Mouse (Mus musculus) testis, adult 2 months (tissue): ENCODE results near the gene Zfp280b. TPM values are rescaled to one million over a fixed set of nuclear protein-coding genes. Genes with fewer than 3 reads are reported as not detected.

Experiments
- H3K27ac ChIP-seq: fragments of 200-500 bp; 2 replicates; pipeline ENCODE4 v1.5.1; 2012; ENCODE audit warnings: low read depth, low read length; ENCODE audit not compliant: control insufficient read depth, insufficient read depth
- H3K27me3 ChIP-seq: fragments of 200-500 bp; 2 replicates; pipeline ENCODE4 v1.6.1; 2012; ENCODE audit warnings: mild to moderate bottlenecking, low read length, moderate library complexity; ENCODE audit not compliant: control insufficient read depth, insufficient read depth
- H3K36me3 ChIP-seq: fragments of 200-500 bp; 2 replicates; pipeline ENCODE4 v1.6.1; 2012; ENCODE audit warnings: mild to moderate bottlenecking, low read length; ENCODE audit not compliant: control insufficient read depth, insufficient read depth
- H3K4me1 ChIP-seq: fragments of 200-500 bp; 2 replicates; pipeline ENCODE4 v1.6.1; 2012; ENCODE audit warnings: low read length; ENCODE audit not compliant: control insufficient read depth, insufficient read depth
- H3K4me3 ChIP-seq: fragments of 200-500 bp; 2 replicates; pipeline ENCODE4 v1.5.1; 2012; ENCODE audit warnings: low read depth, mild to moderate bottlenecking, low read length, moderate library complexity, mixed read lengths; ENCODE audit not compliant: control insufficient read depth
- CTCF ChIP-seq: fragments of 200-500 bp; IDR thresholded peaks from 2 replicates; pipeline ENCODE4 v1.5.1; 2012; ENCODE audit warnings: low read depth, mild to moderate bottlenecking, inconsistent platforms, low read length, moderate library complexity; ENCODE audit not compliant: control insufficient read depth, insufficient read depth, insufficient replicate concordance
- POLR2A ChIP-seq: fragments of 200-500 bp; IDR thresholded peaks from 2 replicates; pipeline ENCODE4 v1.6.1; 2012; ENCODE audit warnings: low read depth, mild to moderate bottlenecking, inconsistent platforms, low read length, moderate library complexity; ENCODE audit not compliant: control insufficient read depth
- polyA plus RNA-seq: library from polyadenylated mRNA; depleted of rRNA; stranded (reverse); fragments of >200 nt; gene quantifications from 2 replicates; pipeline ENCODE4 v1.2.3, GENCODE M21; 2012

The Zfp280b gene
- polyA plus RNA-seq, 1 experiment, result 4.9 TPM

DNA sequence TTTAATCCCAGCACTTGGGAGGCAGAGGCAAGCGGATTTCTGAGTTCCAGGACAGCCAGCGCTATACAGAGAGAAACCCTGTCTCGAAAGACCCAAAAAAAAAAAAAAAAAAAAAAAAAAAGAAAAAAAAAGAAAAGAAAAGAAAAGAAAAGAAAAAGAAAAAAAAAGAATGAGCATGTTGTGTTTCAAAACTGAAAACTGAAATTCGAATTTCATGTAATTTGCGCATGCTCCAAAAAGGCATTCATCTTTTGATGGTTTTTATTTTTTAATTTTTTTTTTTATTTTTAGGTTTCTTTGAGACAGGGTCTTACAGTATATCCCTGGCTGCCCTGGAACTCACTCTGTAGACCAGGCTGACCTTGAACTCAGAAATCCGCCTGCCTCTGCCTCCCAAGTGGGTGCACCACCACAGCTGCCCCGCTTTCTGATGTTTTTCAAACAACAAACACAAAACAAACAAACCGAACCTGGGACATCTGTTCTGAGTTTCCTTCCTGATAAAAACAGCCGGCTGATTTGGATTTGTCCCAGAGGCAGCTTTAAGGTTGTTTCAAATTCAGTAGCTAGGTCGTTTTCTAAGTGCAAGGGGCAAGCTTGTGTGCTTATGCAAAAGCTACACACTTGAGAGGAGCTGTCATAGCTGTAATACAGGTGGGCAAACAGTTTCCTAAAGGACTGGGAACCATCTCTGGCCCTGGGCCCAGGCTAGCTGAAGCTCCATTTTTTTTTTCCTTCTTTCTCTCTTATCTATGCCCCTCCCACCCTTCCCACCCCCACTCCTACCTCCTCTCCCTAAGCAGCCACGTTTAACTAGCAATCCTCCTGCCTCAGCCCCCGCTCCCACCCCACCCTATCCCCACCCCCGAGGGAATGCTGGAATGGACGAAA is 694 bp upstream of the Zfp280b start:
- Histone ChIP-seq H3K27me3 (no peaks in the 10 kb centered on the region), H3K4me1 (peaks cover 5% of the 10 kb centered on the region), H3K27ac (peak overlapping the region; percentile 70), H3K4me3 (peak overlapping the region; percentile 87), H3K36me3 (no peaks in the 10 kb centered on the region)
- TF ChIP-seq CTCF (no peak), POLR2A (no peak)

GRCm38 (mm10) chr10:76033119-76033455 is 637 bp downstream of the Zfp280b start:
- Histone ChIP-seq H3K27me3 (no peaks in the 10 kb centered on the region), H3K36me3 (no peaks in the 10 kb centered on the region), H3K27ac (peak overlapping the region; percentile 72; the same call in 1 of the 2 replicates), H3K4me1 (peaks cover 5% of the 10 kb centered on the region), H3K4me3 (peak overlapping the region; percentile 87)
- no peak for TF ChIP-seq CTCF
- no peak for TF ChIP-seq POLR2A

DNA sequence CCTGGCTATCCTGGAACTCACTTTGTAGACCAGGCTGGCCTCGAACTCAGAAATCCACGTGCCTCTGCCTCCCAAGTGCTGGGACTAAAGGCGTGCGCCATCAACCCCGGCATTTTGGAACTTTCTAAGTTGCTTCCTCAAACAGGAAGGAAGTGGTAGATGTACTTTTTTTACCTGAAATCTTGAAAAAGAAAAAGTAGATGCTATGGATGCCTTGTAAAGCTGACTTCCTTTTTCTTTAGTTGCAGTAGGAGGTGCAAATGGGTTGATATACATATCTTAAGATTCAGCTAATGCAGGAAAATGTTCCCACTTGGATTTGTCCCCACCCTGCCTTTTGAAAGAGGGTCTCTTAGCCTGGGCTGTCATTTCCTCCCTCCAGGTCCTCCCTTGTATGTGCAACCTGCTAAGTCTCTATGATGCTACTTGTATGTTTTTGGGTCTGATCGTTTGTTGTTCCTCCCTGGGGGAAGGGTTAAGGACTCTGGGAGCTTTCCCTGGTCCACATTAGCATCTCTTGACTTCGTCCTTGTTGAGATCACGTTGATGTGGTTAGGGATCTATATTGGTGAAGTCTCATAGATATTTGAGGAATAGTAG is 1.7 kb downstream of the Zfp280b start:
- TF ChIP-seq CTCF (no peak), POLR2A (no peak)
- no peaks in the 10 kb centered on the region for H3K36me3 ChIP-seq
- H3K27me3 ChIP-seq, result no peaks in the 10 kb centered on the region
- peaks cover 3% of the 10 kb centered on the region for H3K4me1 ChIP-seq
- H3K27ac ChIP-seq, result no peak overlapping the region
- no peak overlapping the region for H3K4me3 ChIP-seq

DNA sequence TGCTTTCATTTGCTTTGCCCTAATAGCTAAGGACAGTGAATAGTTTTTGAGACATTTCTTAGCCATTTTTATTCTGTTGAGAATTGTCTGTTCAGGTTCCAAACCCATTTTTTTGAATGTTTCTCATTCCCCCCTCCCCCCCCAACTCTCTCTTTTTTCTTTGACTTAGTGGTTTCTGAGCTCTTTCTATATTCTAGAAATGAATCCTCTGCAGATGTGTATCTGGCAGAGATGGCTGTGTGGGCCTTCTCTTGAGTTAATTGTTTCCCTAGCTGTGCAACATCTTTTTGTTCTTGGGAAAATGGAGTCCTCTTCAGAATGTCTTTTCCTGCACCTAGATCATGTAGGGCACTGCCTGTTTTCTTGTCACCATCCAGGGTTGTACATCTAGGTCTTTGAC is 2.8 kb downstream of the Zfp280b start:
- no peak overlapping the region for H3K4me3 ChIP-seq
- H3K27me3 ChIP-seq, result no peaks in the 10 kb centered on the region
- TF ChIP-seq POLR2A, result no peak
- no peak for TF ChIP-seq CTCF
- H3K27ac ChIP-seq, result no peak overlapping the region
- peaks cover 3% of the 10 kb centered on the region for H3K4me1 ChIP-seq
- no peaks in the 10 kb centered on the region for H3K36me3 ChIP-seq

- Histone ChIP-seq H3K27ac (no peak overlapping the region), H3K4me1 (peaks cover 3% of the 10 kb centered on the region), H3K36me3 (no peaks in the 10 kb centered on the region), H3K4me3 (no peak overlapping the region), H3K27me3 (no peaks in the 10 kb centered on the region)
- TF ChIP-seq CTCF, result no peak
Observed at GRCm38 (mm10) chr10:76036962-76037361, 4.5 kb downstream of the Zfp280b start.

GRCm38 (mm10) chr10:76045343-76045742 is 12.9 kb downstream of the Zfp280b start:
- Histone ChIP-seq H3K4me1 (no peaks in the 10 kb centered on the region), H3K36me3 (no peaks in the 10 kb centered on the region), H3K27me3 (no peaks in the 10 kb centered on the region), H3K4me3 (no peak overlapping the region), H3K27ac (no peak overlapping the region)
- no peak for TF ChIP-seq POLR2A
- no peak for TF ChIP-seq CTCF

DNA sequence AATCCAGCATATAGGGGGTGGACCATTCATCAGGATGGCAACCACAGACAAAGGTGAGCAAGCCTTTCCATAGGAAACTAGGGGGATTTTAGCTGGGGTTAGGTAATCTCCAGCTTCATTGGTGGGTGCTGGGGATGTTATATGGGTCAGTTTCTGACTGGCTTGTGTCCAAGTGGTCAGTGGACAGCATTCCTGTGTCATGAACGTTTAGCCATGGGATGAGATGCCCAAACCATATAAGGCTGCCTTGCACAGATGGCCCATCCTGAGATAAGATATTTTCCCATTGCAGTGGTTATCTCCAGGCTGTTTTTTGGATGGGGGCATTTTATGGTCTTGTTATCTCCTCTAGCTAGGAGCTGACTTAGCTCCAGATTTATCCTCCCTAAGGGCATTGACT is 14.3 kb downstream of the Zfp280b start:
- no peaks in the 10 kb centered on the region for H3K36me3 ChIP-seq
- no peak overlapping the region for H3K4me3 ChIP-seq
- H3K27ac ChIP-seq, result no peak overlapping the region
- no peaks in the 10 kb centered on the region for H3K27me3 ChIP-seq
- no peak for TF ChIP-seq CTCF
- no peak for TF ChIP-seq POLR2A
- no peaks in the 10 kb centered on the region for H3K4me1 ChIP-seq
